Mouse (Mus musculus) spleen, postnatal 10 days (tissue): Measurements from ENCODE around the gene Gm14288.
"Not testable (repeated sequence)": the region's sequence is repeated elsewhere in the genome, so short reads cannot be mapped to it uniquely, and the experiment has no call there.

ENCODE experiments used
- DNase-seq, 2 experiments: peaks; one replicate each; pipeline ENCODE4 v3.0.0; 2021 to 2022; ENCODE audit warnings: low spot score in 2 of 2

Gm14288 gene

DNA sequence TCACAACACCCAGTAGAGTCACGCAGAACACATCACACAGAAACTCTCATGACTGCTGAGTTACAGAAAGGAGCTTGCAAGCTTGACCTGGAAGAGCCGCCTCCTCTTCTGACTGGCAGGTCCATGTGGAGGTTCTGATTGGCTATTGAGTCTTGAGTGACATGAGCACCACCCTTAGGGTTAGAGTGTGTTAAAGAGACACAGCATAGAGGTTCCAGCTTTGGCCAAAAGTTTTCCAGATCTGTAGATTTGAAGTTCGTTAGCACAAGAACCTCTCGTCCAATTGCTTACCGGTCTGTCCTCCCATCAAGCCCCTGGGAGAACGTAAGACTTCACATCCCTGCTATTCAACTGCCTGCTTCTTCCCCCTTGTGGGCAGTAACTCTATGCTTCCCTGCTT, at the start of gene Gm14288:
Gm14288 (minus strand) TSS at position 101 of the 400 bp plus-strand sequence.
- not testable (repeated sequence) for DNase-seq

- not testable (repeated sequence) for DNase-seq
These were observed 59.7 kb downstream of the Gm14288 start, which contains the start of gene Gm2007 for GRCm38 (mm10) chr2:175741237-175741636. Gene Gm2007, plus strand, starts transcription at chr2:175741537.
